Mouse (Mus musculus): ENCODE measurements around the gene Cdcp2.

- TF ChIP-seq CTCF (conservative IDR thresholded peaks at IDR 0.05; ENCODE audit: low read length), result no peak
- no peak for TF ChIP-seq NANOG (IDR thresholded peaks at IDR 0.05; ENCODE audit: borderline replicate concordance, low read length)
These were observed 63.5 kb downstream of the Cdcp2 start for GRCm38 (mm10) chr4:107160181-107160580.
